Mouse (Mus musculus) liver (tissue): Measurements from ENCODE around the gene Folr2.
A peak's percentile ranks its signal among the peaks of the same experiment; 100 is the strongest.

ENCODE experiments used
- DNase-seq: peaks from one replicate; pipeline ENCODE4 v3.0.0-alpha.2; 2020; ENCODE audit warnings: mixed read lengths

Gene Folr2

DNA sequence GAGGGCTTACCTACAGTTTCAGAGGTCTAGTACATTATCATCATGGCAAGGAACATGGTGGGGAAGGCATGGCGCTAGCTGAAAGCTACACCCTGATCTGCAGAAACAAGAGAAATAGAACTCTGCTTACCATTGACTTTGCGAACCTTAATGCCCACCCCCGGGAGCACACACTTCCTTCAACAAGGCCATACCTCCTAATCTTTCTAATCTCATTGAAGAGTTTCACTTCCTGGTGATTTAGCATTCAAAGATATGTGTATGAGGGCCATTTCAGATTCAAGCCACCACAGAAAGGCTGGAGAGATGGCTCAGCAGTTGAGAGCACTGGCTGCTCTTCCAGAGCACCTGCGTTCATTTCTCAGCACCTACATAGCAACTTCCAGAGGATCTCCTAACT is at the start of gene Folr2:
Gene Folr2, minus strand, starts transcription at position 101 of the 400 bp plus-strand sequence.
- no peak for DNase-seq

DNA sequence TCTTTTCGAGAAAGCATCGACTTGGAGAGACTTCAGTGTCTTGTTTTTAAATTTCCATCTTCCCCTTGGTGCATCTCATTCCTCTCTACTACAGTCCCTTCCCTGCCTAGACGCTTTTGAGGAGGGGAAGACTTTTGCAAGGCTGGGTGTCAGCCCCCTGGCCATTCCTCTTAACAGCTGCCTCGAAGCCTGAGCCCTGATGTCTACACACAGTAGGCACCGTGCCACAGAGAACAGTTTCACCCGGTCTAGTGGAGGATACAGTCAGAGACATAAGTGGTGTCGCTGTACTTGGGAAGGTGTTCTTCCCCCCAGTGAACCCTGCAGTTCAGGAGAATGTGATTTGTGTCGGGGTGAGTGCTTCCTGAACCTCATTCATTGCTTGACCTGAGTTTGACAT is 49.7 kb upstream of the Folr2 start:
- no peak for DNase-seq

DNA sequence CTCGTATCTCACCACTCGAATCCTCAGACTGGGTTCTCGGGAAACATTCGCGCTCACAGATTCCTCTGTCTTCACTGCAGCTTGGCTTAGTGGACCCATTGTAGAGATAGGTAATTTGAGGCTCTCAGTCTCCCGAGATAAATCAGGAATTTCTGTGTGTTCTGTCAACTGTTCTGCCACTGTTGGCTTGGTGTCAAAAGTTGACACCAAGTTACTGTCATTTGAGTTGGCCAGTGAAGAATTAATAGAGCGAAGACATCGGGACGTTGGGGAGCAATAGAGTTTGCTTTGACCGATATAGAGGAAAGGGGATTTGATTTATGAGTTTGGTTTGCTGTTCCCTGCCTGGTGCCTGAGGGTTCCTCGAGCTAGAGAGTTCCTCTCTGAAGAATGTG is 49.3 kb upstream of the Folr2 start, which contains the start of gene Tomt:
Gene Tomt, minus strand, starts transcription at position 73 of the 395 bp plus-strand sequence.
- DNase-seq: no peak

DNA sequence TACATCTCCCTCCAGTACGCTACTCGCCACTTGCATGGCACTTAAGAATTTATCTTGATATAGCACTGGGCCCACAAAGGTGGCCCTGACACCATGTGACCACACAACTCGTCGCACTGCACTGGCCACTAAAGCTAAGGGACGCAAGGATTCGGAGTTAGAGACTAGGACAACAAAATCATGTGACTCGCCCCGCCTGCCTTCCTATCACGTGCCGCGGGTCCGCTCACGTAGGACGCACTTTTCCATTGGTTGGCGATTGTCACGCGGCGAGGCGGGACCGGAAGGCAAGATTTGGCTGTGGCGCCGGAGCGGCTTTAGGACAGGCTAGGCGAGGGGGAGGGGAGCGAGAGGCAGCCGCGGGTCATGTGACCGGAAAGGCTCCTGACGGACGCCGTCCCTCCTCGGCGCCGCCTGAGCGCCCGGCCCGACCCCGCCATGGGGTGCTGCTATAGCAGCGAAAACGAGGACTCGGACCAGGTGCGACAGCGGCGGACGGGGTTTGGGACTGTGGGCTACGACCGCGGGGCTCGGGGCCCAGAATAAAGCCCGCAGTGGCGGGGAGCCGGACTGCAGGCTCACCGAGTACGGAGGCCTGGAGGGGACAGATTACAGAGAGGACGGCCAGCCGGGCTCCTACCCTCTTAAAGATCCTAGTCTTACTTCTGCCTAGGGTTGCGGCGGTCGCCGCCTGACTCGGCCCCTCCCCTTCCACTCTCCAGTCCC is 48.7 kb upstream of the Folr2 start, which contains the start of gene Lamtor1:
Gene Lamtor1, plus strand, starts transcription at position 344 of the 726 bp plus-strand sequence.
- peak; percentile 99 for DNase-seq

DNA sequence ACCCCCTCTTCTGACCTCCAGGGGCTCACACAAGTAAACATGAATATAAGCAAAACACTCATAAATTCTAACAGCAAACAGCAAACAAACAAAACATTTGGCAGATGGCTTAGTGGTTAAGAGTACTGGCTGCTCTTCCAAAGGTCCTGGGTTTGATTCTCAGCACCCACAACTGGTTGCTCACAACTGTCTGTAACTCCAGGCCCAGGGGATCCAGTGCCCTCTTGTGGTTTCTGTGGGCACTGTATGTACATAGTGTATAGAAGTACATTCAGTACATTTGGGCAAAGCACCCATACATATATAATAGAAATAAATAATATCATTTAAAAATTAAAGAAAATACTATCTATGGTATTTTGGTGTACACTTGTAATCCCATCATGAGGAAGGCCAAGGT is 45.9 kb upstream of the Folr2 start:
- no peak for DNase-seq

DNA sequence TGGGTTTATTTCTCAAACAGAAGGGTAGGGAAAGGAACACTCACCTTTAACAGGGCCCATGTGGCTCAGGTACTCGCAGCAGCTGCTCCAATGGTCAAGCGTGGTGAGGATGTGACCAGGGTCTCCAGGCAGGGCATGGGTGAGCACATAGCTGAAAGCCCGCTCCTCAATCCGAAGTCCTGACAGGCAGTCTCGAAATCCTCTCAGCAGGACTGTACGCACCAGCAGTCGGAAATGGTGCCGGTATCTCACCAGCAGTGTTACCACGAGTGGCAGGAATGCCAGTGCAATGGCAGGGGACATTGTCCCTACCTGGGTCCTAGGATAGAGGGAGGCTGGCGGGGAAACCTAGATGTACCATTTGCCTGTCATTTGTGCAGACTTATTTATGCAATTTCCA is 45.0 kb upstream of the Folr2 start:
- DNase-seq: no peak

DNA sequence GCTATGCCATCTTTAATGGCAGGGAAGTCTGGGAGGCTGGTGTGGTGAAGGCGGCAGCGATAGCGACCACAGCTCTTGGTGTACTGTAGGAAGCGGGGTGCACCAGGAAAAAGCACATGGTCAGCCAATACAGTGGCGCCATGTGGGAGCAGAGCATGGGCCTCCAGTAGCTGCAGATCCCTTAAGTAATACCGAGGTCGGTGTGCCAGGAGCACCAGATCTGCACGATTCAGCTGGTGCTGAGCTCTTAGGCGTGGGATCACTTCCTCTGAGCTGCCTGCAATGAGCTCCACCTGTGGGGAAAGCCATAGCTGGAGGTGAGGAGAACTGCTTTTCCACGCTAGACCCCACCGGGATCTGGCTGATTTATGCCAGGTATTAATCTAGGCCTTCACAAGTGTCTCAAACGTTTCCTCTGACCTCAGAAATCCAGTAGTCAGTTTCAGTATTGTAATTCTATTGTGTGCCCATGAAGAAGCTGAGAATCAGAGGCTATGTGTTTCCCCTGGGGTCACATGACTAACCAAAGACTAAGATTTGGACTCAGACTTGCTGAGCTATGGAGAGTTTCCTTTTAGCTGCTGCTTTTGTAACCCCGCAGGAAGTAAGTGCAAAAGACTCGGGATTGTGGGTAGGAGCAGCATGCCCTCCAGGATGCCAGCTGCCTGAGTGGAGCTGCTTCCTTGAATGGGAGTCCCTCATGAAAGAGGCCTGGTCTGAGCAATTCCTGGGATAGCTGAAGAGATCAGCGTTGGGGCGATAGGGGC is 43.5 kb upstream of the Folr2 start:
- no peak for DNase-seq

DNA sequence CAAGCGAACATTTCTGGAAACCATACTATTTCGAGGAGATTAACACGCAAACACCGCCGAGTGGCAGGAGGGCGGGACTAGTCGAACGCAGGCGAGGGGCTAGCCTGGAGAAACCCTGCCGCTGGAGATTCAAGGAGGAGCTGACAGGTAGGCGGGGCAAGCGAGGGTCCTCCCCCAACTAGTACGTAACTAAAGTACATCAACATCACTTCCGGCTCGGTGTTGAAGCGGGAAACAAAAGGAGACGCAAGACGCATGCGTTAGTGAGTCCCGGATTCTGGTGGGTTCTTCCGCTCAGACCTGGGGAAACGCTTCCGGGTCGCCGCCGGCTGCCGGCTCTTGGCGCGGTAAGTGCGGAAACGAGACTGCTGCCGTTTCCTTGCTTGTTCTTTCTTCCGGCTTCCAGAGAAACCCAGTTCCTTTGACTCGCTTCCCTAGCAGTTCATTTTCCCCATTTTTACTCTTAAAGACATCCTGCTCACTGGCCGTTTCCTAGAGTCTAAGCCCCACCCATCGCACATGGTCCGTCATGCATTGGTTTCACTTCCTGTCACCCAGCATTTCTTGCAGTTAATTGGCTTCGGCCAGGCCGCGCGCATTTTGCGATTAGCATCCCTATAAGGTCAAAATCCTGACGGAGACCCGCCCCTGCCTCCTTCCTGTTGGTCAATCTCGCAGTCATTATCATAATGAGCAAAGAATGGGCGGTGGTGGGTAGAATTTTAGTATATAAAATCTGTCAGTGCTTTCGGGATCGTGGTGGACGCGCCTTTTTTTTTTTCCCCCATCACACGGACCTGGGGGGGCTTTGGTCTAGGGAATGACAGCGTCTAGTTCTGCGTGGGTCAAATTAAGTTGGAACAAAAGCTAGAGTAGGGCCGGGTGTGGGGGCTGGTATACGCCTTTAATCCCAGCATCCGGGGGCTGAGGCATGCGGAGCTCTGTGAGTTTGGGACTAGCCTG is 39.4 kb upstream of the Folr2 start:
- DNase-seq: peak; percentile 98

DNA sequence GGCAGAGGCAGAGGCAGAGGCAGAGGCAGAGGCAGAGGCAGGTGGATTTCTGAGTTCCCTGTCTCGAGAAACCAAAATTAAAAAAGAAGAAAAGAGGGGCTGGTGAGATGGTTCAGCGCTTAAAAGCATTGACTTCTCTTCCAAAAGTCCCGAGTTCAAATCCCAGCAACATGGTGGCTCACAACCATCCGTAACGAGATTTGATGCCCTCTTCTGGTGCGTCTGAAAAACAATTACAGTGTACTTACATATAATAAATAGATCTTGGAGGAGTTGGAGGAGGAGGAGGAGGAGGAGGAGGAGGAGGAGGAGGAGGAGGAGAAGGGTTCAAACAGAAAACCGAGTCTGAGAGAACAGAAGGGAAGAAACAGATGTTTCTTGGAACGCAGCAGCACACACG is 38.7 kb upstream of the Folr2 start:
- no peak for DNase-seq

DNA sequence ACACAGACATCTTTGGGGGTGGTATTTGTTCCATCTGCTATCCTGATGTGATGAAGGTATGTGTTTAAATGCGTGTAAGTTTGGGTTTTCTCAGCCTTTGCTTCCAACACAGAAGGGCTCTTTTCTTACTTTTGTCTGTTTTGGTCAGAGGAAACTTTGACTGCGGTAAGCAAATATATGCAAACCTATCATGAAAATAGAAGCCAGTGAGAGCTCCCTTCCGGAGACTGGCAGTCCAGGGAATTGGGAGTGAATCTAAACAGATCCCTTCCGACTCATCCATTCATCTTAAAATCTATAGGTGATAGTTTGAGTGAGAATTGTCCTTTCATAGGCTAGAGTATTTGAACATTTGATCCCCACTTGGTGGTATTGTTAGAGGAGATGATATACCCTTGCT is 31.5 kb upstream of the Folr2 start:
- DNase-seq: no peak

DNA sequence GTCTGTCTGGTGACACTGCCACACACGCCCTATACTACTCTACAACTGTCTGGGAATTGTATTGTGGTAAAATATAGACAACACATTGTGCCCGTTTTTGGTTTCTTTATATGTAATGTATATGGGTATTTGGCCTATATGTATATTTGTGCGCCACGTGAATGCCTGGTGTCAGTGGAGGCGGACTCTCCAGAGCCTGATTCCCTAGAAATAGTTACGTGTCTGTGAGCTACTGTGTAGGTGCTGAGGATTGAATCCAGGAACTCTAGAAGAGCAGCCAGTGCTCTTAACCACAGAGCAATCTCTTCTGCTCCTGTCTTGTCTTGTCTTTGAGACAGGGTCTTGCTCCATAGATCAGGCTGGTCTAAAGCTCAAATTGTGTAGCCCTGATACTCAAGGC is 29.3 kb upstream of the Folr2 start:
- DNase-seq: no peak

DNA sequence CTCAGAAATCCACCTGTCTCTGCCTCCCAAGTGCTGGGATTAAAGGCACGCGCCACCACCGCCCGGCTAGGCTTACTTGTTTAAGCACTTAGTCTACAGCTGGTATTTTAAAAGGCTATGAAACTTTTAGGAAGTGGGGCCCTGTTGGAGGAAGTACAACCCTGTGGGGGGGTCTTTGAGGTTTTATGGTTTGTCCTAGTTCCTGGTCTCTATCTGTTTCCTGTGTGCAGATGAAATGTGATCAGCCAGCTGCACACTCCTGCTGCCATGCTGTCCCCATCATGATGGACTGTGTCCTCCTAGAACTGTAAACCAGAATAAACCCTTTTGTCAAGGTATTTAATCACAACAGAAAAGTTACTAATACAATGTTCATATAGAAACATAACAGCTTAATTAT is 27.2 kb upstream of the Folr2 start:
- no peak for DNase-seq

DNA sequence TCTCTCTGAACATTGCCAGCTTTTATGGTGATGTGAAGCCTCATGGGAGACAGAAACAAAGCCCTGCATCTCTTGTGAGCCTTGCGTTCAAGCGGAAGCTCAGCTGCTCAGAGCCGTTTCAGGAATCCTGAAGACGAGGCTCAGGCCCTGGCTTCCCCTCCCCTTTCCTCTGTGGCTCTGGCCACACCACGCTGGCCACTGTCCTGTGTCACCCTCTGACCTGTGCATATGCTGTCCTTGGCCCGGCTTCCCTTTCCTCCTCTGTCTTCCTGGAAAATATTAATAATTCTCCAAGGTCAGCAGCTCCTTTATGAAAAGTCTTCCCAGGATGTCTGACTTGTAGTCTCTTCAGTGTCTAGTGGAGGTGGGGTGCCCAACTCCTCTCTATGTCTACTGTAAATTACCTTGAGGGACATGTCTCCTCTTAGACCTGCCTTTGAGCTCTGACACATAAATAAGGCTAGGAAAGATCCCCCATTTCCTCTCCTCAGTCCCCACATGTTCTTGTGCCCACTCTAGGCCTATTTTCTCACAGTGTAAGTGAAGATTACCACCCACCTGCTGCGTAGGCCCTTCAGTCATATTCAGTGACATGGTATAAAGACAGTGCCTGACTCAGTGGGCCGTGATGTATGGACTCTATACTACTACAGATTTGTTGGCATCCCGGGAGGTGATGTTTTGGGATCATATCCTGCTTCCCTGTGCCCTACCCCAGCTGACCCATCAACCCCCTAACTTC is 25.6 kb upstream of the Folr2 start:
- peak; percentile 13 for DNase-seq

DNA sequence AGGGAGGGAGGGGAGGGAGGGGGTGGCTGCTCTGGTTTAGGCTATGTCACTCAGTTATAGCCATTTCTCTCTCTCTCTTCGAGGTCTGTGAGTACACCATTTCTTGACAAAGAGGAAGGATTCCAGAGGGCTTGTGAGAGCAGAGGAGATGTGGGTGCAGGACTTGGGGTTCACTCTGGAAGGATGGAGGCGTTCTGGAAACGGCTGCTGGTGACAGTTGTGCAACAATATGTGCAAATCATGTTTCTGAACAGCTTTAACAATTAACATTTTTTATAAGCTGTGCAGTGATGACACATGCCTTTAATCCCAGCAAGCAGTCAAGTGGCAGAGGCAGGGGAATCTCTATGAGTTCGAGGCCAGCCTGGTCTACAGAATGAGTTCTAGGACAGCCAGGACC is 23.9 kb upstream of the Folr2 start:
- DNase-seq: no peak

DNA sequence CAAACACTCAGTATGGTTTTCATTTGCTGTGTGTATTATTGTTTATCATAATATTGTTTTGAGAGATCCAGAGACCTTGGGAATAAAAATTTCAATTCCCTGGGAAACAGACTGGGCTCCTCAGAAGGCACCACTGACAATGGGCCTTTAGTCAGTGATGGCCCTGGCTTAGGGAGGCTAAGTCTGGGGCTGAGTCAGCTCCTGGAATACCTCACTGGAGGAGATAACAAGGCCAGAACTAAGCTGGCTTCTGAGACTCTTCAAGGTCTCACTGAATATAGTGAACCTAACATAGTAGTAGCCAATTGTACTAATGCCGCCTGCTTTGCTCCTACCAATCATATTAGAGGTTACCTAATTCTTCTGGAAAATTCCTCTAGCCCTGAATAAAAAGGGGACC is 19.0 kb upstream of the Folr2 start:
- DNase-seq: no peak

DNA sequence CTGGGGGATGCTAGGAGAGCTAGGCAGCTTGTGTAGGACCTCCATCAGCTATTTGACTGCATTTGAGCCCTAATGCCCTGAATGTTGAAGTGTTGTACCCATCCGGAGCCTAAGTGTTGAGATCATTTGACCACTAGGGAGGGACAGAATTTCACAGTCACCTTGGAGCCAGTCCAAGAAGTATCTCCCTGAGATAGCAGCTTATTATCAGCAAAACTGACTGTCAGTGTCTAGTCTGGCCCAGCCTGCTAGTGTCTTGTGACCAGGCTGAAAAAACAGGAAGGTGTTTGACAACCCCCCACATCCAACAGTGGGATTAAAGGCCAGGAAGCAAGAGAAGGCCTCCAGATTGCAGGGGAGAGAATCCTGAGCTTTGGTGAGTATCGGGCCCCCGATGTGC is 14.3 kb upstream of the Folr2 start:
- DNase-seq: no peak

DNA sequence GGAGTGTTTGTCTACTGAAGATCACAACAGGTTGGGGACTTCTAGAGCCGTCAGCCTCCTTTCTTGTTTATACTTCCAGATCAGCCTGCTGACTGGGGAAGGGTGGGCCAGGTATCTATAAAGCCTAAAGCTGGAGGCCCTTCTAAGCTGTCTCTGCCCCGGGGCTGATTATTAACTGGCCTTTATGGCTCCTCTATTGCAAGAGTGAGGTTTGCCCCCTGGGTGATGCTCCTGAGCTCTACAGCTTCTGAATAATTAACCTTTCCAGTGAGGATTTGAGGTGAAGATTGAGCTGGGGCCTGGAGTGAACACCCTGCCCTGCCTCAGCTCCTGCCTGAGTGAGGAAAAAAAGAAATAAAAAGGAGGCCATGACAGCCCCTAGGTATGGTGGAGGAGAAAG is 13.6 kb upstream of the Folr2 start, which contains the start of gene Folr1:
Gene Folr1, minus strand, starts transcription at position 160 of the 400 bp plus-strand sequence.
- no peak for DNase-seq

DNA sequence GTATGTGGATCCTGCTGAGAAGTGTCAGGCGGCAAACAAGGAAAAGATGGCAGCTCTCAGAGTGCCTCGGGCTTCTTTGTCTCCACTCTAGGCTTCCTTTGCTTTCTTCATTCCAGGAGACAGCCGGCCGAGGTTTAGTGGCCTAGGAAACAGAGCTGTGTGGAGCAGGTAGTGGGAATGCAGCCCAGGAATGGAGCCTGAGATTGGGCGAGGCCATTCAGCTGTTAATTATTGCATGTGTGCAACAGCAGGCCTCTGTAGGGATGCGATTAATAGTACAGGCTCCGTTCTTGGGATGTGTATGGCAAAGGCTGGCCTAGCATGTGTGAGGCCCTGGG is 12.1 kb upstream of the Folr2 start:
- DNase-seq: no peak

DNA sequence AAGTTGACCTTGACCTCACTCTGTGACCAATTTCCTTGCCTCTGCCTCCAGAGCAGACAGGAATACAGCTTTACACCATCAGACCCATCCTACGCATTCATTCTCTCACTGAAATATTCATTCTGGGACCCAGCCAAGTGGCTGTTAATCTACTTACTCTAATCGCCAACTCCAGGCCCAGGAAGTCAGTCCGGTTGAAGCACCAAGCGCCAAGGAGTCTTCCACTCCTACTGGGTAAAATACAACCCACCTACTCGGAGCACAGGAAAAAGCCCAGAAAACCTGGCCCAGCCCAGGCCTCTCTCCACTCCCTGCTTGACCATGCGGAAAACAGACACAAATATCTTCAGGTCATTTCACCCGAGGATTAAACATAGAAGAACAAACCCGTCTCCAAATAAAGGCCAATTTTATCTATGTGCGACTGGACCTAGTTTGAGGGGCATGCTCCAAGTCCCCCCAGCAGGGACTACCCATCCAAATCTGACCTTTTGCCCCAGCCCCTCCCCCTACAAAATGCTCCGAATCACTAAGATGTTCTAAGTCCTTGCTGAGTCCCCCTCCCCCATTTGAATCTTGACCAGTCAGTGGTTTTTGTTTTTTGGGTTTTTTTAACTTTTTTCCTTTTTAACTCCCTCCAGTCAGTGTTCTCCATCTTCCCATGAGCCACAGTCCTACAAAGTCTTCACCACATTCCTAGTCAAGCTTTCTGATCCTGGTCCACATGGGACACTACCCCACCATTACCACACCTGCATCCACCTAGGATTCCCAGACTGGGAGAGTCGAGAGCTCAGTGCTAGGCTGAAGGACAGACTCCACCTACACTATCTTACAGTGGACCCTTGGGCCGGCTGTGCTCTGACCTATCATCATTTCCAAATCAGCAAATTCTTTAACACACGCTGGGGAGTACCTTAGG is 11.5 kb upstream of the Folr2 start:
- no peak for DNase-seq

DNA sequence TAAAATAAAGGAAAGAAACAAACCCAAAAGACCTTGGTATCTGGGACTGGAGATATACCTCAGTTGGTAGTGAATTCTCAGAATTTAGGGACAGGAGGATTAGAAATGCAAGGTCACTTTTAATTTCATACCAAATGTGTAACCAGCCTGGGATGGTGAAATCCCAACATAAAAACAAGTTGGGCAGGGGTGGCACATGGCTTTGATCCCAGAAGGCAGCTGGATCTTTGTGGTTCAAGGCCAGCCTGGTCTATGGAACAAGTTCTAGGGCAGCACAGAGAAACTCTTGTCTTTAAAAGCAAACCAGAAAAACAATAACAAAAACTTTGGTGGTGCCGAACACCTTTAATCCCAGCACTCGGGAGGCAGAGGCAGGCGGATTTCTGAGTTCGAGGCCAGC is 10.5 kb upstream of the Folr2 start:
- no peak for DNase-seq
